Mouse (Mus musculus): ENCODE measurements at regions not wholly inside any gene's neighbourhood (a gene's known extent, or its start where the extent isn't known, plus 50 kb on each side); places are given as distances from the start of the nearest gene placed in this dataset.

DNA sequence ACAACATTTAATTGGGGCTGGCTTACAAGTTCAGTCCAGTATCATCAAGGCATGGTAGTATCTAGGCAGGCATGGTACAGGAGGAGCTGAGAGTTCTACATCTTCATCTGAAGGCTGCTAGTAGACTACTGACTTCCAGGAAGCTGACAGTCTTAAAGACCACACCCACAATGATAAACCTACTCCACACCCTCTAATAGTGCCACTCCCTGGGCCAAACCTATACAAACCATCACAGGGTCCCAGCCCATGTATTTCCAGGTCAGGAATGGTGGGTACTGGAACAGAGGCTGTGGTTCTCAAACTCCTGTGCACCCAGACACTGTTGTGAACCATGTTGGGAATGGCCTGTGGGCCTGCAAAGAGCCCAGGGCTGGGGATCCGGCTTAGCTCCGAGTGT, 55.2 kb upstream of the Eif4g2 start:
- no peak for DNase-seq (ENCODE audit: extremely low spot score, low spot score)

DNA sequence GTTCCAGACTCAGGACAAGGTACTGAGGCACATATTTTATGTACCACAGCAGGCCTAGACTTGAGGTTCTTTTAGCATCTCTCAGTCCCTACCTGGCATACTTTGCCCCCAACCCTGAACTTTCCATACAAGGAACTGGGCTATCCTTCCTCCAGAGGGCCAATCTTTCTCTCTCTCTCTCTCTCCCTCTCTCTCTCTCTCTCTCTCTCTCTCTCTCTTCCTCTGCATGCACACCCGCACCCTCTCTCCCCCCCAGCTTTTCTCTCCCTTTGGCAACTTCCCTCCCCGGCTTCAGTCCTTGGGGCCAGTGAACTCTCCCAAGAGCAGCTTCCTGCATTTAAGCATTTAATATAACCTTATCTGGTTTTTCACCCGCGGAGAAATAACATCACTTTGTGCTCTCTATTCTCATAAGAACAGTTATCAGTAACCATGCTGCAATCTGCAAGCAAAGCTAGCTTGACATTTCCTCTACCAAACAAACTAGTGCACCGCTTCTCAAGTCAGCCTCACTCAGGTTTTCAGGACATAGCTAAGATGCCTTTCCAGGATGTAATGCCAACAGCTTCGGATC, 53.3 kb upstream of the Eif4g2 start:
- no peak for DNase-seq (ENCODE audit: extremely low spot score, low spot score)

- no peak for DNase-seq (ENCODE audit: extremely low spot score, low spot score)
These were observed 51.7 kb upstream of the Eif4g2 start for GRCm38 (mm10) chr7:111134496-111134895.

Measured in neural tube, embryonic 10.5 days (tissue).